Mouse (Mus musculus): ENCODE results near the gene Smarcd1. TPM values are rescaled to one million over a fixed set of nuclear protein-coding genes. Genes with fewer than 3 reads are reported as not detected.

The Smarcd1 gene
- polyA plus RNA-seq, 1 experiment from 2014 or later, result 57.4 TPM

DNA sequence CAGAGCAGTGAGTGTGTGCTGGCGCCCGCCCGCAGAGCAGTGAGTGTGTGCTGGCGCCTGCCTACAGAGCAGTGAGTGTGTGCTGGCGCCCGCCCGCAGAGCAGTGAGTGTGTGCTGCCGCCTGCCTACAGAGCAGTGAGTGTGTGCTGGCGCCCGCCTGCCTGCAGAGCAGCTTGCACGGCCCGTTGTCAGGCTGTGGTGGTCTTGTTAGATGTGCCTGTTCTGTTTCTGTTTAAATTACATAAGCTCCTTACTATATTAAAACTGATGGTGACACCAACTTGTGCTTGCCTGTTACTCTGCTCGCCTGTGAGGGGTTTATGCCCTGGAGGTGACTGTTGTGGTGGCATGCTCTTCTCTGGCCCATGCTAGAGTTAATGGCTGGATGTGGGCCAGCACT, 6.2 kb downstream of the Smarcd1 start:
- no peak overlapping the region for H3K4me2 ChIP-seq
- 93% methylated on average over 13 of the region's 13 CpGs for WGBS
- H3K27ac ChIP-seq, result no peak overlapping the region
- H3K9me3 ChIP-seq (replicated peaks), result no peaks in the 10 kb centered on the region
- no peak overlapping the region for H3K4me3 ChIP-seq (replicated peaks)
- H3K36me3 ChIP-seq, result peaks cover 88% of the 10 kb centered on the region
- no peak overlapping the region for H3K9ac ChIP-seq
- ATAC-seq (replicated peaks; ENCODE audit: low FRiP score), result no peak
- no peaks in the 10 kb centered on the region for H3K27me3 ChIP-seq
- peaks cover 31% of the 10 kb centered on the region for H3K4me1 ChIP-seq

- H3K9ac ChIP-seq, result no peak overlapping the region
- no peak overlapping the region for H3K4me3 ChIP-seq (replicated peaks)
- H3K36me3 ChIP-seq, result peaks cover 88% of the 10 kb centered on the region
- no peak overlapping the region for H3K27ac ChIP-seq
- ATAC-seq (replicated peaks; ENCODE audit: low FRiP score), result no peak
- 89% methylated on average over 10 of the region's 10 CpGs for WGBS
- no peak overlapping the region for H3K4me2 ChIP-seq
- no peaks in the 10 kb centered on the region for H3K27me3 ChIP-seq
- H3K4me1 ChIP-seq, result peaks cover 19% of the 10 kb centered on the region
- H3K9me3 ChIP-seq (replicated peaks), result no peaks in the 10 kb centered on the region
Observed at GRCm38 (mm10) chr15:99710221-99711190, 8.6 kb downstream of the Smarcd1 start.

GRCm38 (mm10) chr15:99711491-99711890, 9.6 kb downstream of the Smarcd1 start:
- Histone ChIP-seq H3K9ac (no peak overlapping the region), H3K36me3 (peaks cover 80% of the 10 kb centered on the region), H3K9me3 (replicated peaks) (no peaks in the 10 kb centered on the region), H3K27me3 (no peaks in the 10 kb centered on the region), H3K4me1 (peaks cover 29% of the 10 kb centered on the region), H3K4me3 (replicated peaks) (no peak overlapping the region), H3K4me2 (no peak overlapping the region), H3K27ac (no peak overlapping the region)
- no peak for ATAC-seq (replicated peaks; ENCODE audit: low FRiP score)
- WGBS, result 58% methylated on average over 3 of the region's 3 CpGs

- Histone ChIP-seq H3K4me1 (peaks cover 41% of the 10 kb centered on the region), H3K36me3 (peaks cover 66% of the 10 kb centered on the region), H3K27ac (0 out of 2 replicates have a peak overlapping the region, but pooled peaks have one; percentile 24), H3K4me2 (no peak overlapping the region), H3K9ac (no peak overlapping the region), H3K9me3 (replicated peaks) (no peaks in the 10 kb centered on the region), H3K4me3 (replicated peaks) (no peak overlapping the region), H3K27me3 (no peaks in the 10 kb centered on the region)
- WGBS, result 51% methylated on average over 13 of the region's 13 CpGs
- ATAC-seq (replicated peaks; ENCODE audit: low FRiP score), result peak; percentile 11; the same call in 1 of the 2 replicates
Observed at GRCm38 (mm10) chr15:99712666-99713559, 11.0 kb downstream of the Smarcd1 start.

GRCm38 (mm10) chr15:99713569-99713968, 11.6 kb downstream of the Smarcd1 start:
- 88% methylated on average over 3 of the region's 3 CpGs for WGBS
- H3K4me1 ChIP-seq, result peaks cover 48% of the 10 kb centered on the region
- H3K4me2 ChIP-seq, result no peak overlapping the region
- peaks cover 60% of the 10 kb centered on the region for H3K36me3 ChIP-seq
- 0 out of 2 replicates have a peak overlapping the region, but pooled peaks have one; percentile 24 for H3K27ac ChIP-seq
- no peaks in the 10 kb centered on the region for H3K9me3 ChIP-seq (replicated peaks)
- ATAC-seq (replicated peaks; ENCODE audit: low FRiP score), result no peak
- no peaks in the 10 kb centered on the region for H3K27me3 ChIP-seq
- H3K9ac ChIP-seq, result no peak overlapping the region
- H3K4me3 ChIP-seq (replicated peaks), result no peak overlapping the region

DNA sequence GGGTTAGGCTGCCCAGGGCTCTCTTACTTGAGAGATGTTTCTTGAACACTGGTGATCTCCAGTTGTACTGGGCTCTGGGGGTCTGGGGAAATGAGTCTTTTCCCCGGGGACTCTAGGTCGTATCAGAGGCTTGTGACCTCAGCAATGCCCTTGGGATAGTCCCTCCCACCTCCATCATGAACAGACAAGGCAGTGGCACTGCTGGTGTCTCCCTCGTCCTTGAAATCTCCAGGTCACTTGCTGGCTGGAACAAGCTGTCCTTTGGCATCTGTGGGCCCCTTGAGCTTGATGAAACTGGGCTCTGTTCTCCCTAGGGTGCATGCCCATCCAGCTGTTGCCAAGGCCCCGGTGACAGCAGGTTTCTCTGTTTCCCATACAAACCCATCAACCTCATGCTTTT, 12.3 kb downstream of the Smarcd1 start:
- no peak for ATAC-seq (replicated peaks; ENCODE audit: low FRiP score)
- no peak overlapping the region for H3K4me2 ChIP-seq
- no peaks in the 10 kb centered on the region for H3K27me3 ChIP-seq
- H3K36me3 ChIP-seq, result peaks cover 53% of the 10 kb centered on the region
- H3K4me3 ChIP-seq (replicated peaks), result no peak overlapping the region
- WGBS, result 61% methylated on average over 4 of the region's 4 CpGs
- H3K9ac ChIP-seq, result no peak overlapping the region
- 0 out of 2 replicates have a peak overlapping the region, but pooled peaks have one; percentile 15 for H3K27ac ChIP-seq
- H3K4me1 ChIP-seq, result peaks cover 54% of the 10 kb centered on the region
- H3K9me3 ChIP-seq (replicated peaks), result no peaks in the 10 kb centered on the region

DNA sequence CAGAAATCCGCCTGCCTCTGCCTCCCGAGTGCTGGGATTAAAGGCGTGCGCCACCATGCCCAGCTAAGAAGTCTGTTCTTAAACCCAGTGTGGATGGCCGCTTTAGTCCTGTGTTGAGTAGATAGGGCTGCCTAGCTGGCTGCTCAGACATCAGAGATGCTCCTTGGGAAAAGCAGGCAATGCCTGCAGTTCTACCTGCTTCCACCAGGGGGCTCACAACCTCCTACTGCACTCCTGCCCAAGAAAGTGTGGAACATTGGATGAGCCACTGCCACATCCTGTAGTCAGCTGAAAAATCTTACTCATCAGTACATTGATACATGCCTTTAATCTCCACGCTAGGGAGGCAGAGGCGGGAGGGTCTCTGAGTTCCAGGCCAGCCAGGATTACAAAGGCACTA, 12.9 kb downstream of the Smarcd1 start:
- 59% methylated on average over 7 of the region's 7 CpGs for WGBS
- no peak for ATAC-seq (replicated peaks; ENCODE audit: low FRiP score)
- H3K36me3 ChIP-seq, result peaks cover 47% of the 10 kb centered on the region

GRCm38 (mm10) chr15:99715361-99715865, 13.5 kb downstream of the Smarcd1 start:
- Histone ChIP-seq H3K4me2 (no peak overlapping the region), H3K4me1 (peaks cover 54% of the 10 kb centered on the region), H3K27me3 (no peaks in the 10 kb centered on the region), H3K9me3 (replicated peaks) (no peaks in the 10 kb centered on the region), H3K4me3 (replicated peaks) (no peak overlapping the region), H3K36me3 (peaks cover 41% of the 10 kb centered on the region), H3K9ac (no peak overlapping the region), H3K27ac (peak overlapping the region; percentile 48)
- WGBS, result 76% methylated on average over 13 of the region's 13 CpGs
- no peak for ATAC-seq (replicated peaks; ENCODE audit: low FRiP score)

More for the DNA sequence above, 12.9 kb downstream of the Smarcd1 start:
- no peak overlapping the region for H3K4me2 ChIP-seq
- no peaks in the 10 kb centered on the region for H3K9me3 ChIP-seq (replicated peaks)
- H3K4me3 ChIP-seq (replicated peaks), result no peak overlapping the region
- no peaks in the 10 kb centered on the region for H3K27me3 ChIP-seq
- H3K27ac ChIP-seq, result no peak overlapping the region; the same call in 1 of the 2 replicates
- H3K9ac ChIP-seq, result no peak overlapping the region
- peaks cover 54% of the 10 kb centered on the region for H3K4me1 ChIP-seq

- 49% methylated on average over 11 of the region's 11 CpGs for WGBS
Observed at GRCm38 (mm10) chr15:99715982-99716746, 14.2 kb downstream of the Smarcd1 start.

DNA sequence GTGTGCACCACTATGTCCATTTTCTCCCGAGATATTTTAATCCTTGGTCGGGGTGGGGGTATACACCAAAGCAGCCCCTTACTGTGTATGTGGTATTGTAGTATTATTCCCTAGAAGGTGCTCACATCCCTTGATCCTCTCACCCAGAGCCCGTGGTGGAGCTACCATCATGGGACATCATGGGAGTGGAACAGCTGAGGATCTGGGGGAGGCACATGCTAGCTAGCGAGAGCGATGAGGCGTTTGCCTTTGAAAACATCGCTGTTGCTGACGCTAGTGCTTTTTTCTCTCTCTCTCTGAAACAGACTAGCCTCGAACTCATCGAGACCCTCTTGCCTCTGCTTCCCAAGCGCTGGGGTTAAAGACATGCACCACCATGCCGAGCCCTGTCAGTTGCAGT, 14.9 kb downstream of the Smarcd1 start:
- Histone ChIP-seq H3K4me2 (no peak overlapping the region), H3K9ac (no peak overlapping the region), H3K4me1 (peaks cover 57% of the 10 kb centered on the region), H3K9me3 (replicated peaks) (no peaks in the 10 kb centered on the region), H3K36me3 (peaks cover 27% of the 10 kb centered on the region), H3K27me3 (no peaks in the 10 kb centered on the region), H3K4me3 (replicated peaks) (no peak overlapping the region), H3K27ac (no peak overlapping the region; the same call in 1 of the 2 replicates)
- ATAC-seq (replicated peaks; ENCODE audit: low FRiP score), result no peak
- 72% methylated on average over 12 of the region's 12 CpGs for WGBS

More at GRCm38 (mm10) chr15:99715982-99716746, 14.2 kb downstream of the Smarcd1 start:
- H3K27me3 ChIP-seq, result no peaks in the 10 kb centered on the region
- H3K9ac ChIP-seq, result no peak overlapping the region
- H3K4me1 ChIP-seq, result peaks cover 54% of the 10 kb centered on the region
- H3K4me3 ChIP-seq (replicated peaks), result no peak overlapping the region
- H3K36me3 ChIP-seq, result peaks cover 34% of the 10 kb centered on the region
- H3K27ac ChIP-seq, result peak overlapping the region; percentile 48
- peak overlapping the region; percentile 9; the same call in 1 of the 2 replicates for H3K4me2 ChIP-seq
- no peaks in the 10 kb centered on the region for H3K9me3 ChIP-seq (replicated peaks)
- ATAC-seq (replicated peaks; ENCODE audit: low FRiP score), result no peak
